ENCODE assay signal across 12 mouse cellular contexts in genomic region chr15:93456005-93456404, GRCm38 (mm10). TPM values are rescaled to one million over a fixed set of nuclear protein-coding genes. Genes with fewer than 3 reads are reported as not detected.
DNase-seq lines count a peak whose midpoint lies in the region; ATAC-seq lines count a peak whose summit lies in the region.
"Had no signal": no experiment of that assay in that cellular context is flagged by ENCODE, and none has a peak within 500 bp of the region (broad histone marks: within the 10 kb centered on the region; RNA-seq: fewer than 3 reads in every experiment).

No protein-coding gene starts in this region.

- no peak overlapping the region for H3K27ac ChIP-seq in kidney, embryonic 15.5 days
- no peak overlapping the region for H3K27ac ChIP-seq in forebrain, embryonic 12.5 days
- H3K27ac ChIP-seq: liver, embryonic 15.5 days had no signal

- no peak for ATAC-seq in kidney, embryonic 15.5 days (replicated peaks; ENCODE audit: low FRiP score)
- no peak for ATAC-seq in granulocyte monocyte progenitor cell, adult 5-6 weeks (replicated peaks; ENCODE audit: poor library complexity, severe bottlenecking)
- no peak for ATAC-seq in forebrain, embryonic 12.5 days (ENCODE audit: low FRiP score)

- peaks cover 41% of the 10 kb centered on the region for H3K36me3 ChIP-seq in kidney, embryonic 15.5 days
- peaks cover 9% of the 10 kb centered on the region; the same call in 1 of the 2 replicates for H3K36me3 ChIP-seq in forebrain, embryonic 12.5 days (replicated peaks)

- H3K4me1 ChIP-seq in kidney, embryonic 15.5 days: no peaks in the 10 kb centered on the region
- H3K4me1 ChIP-seq in forebrain, embryonic 12.5 days: no peaks in the 10 kb centered on the region
- H3K4me1 ChIP-seq: liver, embryonic 15.5 days had no signal

- H3K4me3 ChIP-seq in kidney, embryonic 15.5 days (replicated peaks): no peak overlapping the region
- H3K4me3 ChIP-seq in forebrain, embryonic 12.5 days (replicated peaks): no peak overlapping the region
- H3K4me3 ChIP-seq: liver, embryonic 15.5 days; myocyte had no signal

- H3K4me2 ChIP-seq in kidney, embryonic 15.5 days: no peak overlapping the region
- H3K4me2 ChIP-seq in forebrain, embryonic 12.5 days: no peak overlapping the region
- H3K4me2 ChIP-seq: liver, embryonic 15.5 days had no signal

- no peaks in the 10 kb centered on the region for H3K9me3 ChIP-seq in kidney, embryonic 15.5 days (replicated peaks)
- no peaks in the 10 kb centered on the region for H3K9me3 ChIP-seq in forebrain, embryonic 12.5 days
- H3K9me3 ChIP-seq: liver, embryonic 15.5 days had no signal

- no peak overlapping the region for H3K9ac ChIP-seq in kidney, embryonic 15.5 days
- no peak overlapping the region for H3K9ac ChIP-seq in forebrain, embryonic 12.5 days
- H3K9ac ChIP-seq: liver, embryonic 15.5 days had no signal

- no peaks in the 10 kb centered on the region for H3K27me3 ChIP-seq in kidney, embryonic 15.5 days
- no peaks in the 10 kb centered on the region for H3K27me3 ChIP-seq in forebrain, embryonic 12.5 days
- H3K27me3 ChIP-seq: liver, embryonic 15.5 days had no signal

- DNase-seq in heart, adult 11 months: peak; percentile 12
- DNase-seq in heart, adult 9 months (ENCODE audit: low spot score in 2 of 2): no peak
- DNase-seq in kidney, postnatal 14 days: peak; percentile 17
- peak; percentile 13 for DNase-seq in thymus, postnatal 14 days
- DNase-seq in thymus, postnatal 4 days: no peak
- DNase-seq: cerebellum, adult 2 months; embryo, embryonic 11 days had no signal

RNA-seq across cellular contexts. Expression of gene Pphln1, which starts 57.9 kb away (rescaled TPM):
- polyA plus RNA-seq in kidney, embryonic 15.5 days (2015; fragmentation: Nextera tagmentation; extraction: Ambion mirVana): 56.7 and 58.1 TPM in 2 replicates
- total RNA-seq in granulocyte monocyte progenitor cell, adult 5-6 weeks (2014; fragmentation: Nextera tagmentation): 64.9 and 67.8 TPM in 2 replicates
- 49.6 and 54.8 TPM in 2 replicates for total RNA-seq in granulocyte monocyte progenitor cell, adult 5-6 weeks (2017)
- polyA plus RNA-seq in forebrain, embryonic 12.5 days (2016; fragmentation: Nextera tagmentation; extraction: Ambion mirVana): 82.8 and 86.9 TPM in 2 replicates

RNA-seq across cellular contexts. Expression of gene Zcrb1, which starts 57.9 kb away (rescaled TPM):
- polyA plus RNA-seq in kidney, embryonic 15.5 days (2015; fragmentation: Nextera tagmentation; extraction: Ambion mirVana): 126 and 132 TPM in 2 replicates
- total RNA-seq in granulocyte monocyte progenitor cell, adult 5-6 weeks (2014; fragmentation: Nextera tagmentation): 107 and 146 TPM in 2 replicates
- 56.0 and 80.4 TPM in 2 replicates for total RNA-seq in granulocyte monocyte progenitor cell, adult 5-6 weeks (2017)
- 169 and 172 TPM in 2 replicates for polyA plus RNA-seq in forebrain, embryonic 12.5 days (2016; fragmentation: Nextera tagmentation; extraction: Ambion mirVana)

Comparison
In these comparisons a context has a peak if more than half of its experiments do, and no peak if none do; other contexts are left out.
1. DNase-seq: peak in heart, adult 11 months (single experiment), kidney, postnatal 14 days (single experiment) and thymus, postnatal 14 days (single experiment); none in heart, adult 9 months (0 of 2) and thymus, postnatal 4 days (single experiment).